11 mouse cellular contexts compared by ENCODE assay signal in the genomic region with DNA sequence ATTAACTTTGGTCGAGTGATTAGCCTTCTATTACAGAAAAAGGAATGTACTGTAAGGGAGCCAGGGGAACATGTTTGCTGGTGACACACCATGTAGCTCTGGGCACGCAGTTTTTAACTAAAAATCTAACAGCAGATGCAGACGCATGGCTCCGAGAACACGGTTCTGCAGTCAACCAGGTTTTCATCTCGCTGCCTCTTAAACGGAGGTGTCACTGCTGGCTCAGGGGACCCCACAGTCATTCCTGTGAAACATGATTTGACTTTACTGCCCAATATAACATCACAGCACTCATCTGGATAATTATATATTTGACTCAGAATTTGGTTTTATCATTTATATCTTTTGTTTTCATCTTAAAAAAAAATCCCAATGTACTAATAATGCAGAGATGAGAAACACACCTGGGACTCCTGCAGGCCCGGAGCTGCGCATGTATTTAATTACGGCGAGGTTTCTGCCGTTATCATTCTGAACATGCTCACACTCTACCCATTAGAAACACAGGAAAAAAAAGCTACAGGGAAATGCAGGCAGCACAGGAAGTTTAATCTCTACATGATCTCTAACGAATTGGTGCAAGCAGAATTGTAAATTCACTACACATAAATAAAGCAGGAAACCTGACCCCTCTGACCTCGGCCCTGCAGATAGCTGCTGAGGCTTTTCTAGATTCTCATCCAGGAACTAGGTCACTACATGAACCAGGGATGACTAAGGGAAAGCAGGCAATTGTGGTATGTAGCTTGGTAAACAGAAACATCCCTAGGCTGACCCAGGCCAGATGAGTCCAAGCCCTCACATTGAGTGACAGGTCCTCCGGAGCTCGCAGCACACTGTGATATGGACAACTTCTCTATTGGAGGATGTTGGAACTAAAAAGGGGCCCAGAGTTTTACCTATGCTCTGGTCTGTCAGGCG.
A peak's percentile ranks its signal among the peaks of the same experiment; 100 is the strongest.
DNase-seq lines count a peak whose midpoint lies in the region; ATAC-seq lines count a peak whose summit lies in the region.
"Had no signal": no experiment of that assay in that cellular context is flagged by ENCODE, and none has a peak within 500 bp of the region (broad histone marks: within the 10 kb centered on the region; RNA-seq: fewer than 3 reads in every experiment).

No protein-coding gene starts in this region.

- no peak for DNase-seq in hindbrain, embryonic 10.5 days (ENCODE audit: low spot score)
- DNase-seq in hindbrain, embryonic 11.5 days (ENCODE audit: low spot score): no peak
- DNase-seq in 3T3-L1 (ENCODE audit: low read depth, low spot score): peak; percentile 79
- peak; percentile 29 for DNase-seq in NIH3T3 (ENCODE audit: low read depth)
- no peak for DNase-seq in midbrain, embryonic 10.5 days (ENCODE audit: low spot score)
- no peak for DNase-seq in thymus, postnatal 4 days
- DNase-seq: liver, postnatal 0 days; right cerebral cortex, postnatal 4 days; thymus, adult 18-20 months had no signal

- H3K4me1 ChIP-seq in hindbrain, embryonic 10.5 days (replicated peaks): peaks cover 19% of the 10 kb centered on the region
- no peaks in the 10 kb centered on the region for H3K4me1 ChIP-seq in hindbrain, embryonic 11.5 days (replicated peaks; ENCODE audit: control insufficient read depth, insufficient read depth, low read length)
- peaks cover 17% of the 10 kb centered on the region for H3K4me1 ChIP-seq in midbrain, embryonic 10.5 days

- H3K27me3 ChIP-seq in hindbrain, embryonic 10.5 days (ENCODE audit: insufficient read depth, poor library complexity, severe bottlenecking): no peaks in the 10 kb centered on the region
- H3K27me3 ChIP-seq in hindbrain, embryonic 11.5 days (ENCODE audit: control insufficient read depth, insufficient read depth, low read length): no peaks in the 10 kb centered on the region
- no peaks in the 10 kb centered on the region for H3K27me3 ChIP-seq in midbrain, embryonic 10.5 days (ENCODE audit: low read depth, poor library complexity, severe bottlenecking)

- no peak overlapping the region for H3K9ac ChIP-seq in hindbrain, embryonic 11.5 days (ENCODE audit: low read depth, low read length)
- H3K9ac ChIP-seq: liver, postnatal 0 days had no signal

- WGBS in hindbrain, embryonic 10.5 days: 63% methylated on average over 17 of the region's 17 CpGs
- WGBS in hindbrain, embryonic 11.5 days: 60% methylated on average over 17 of the region's 17 CpGs
- WGBS in midbrain, embryonic 10.5 days: 61% methylated on average over 17 of the region's 17 CpGs

- H3K9me3 ChIP-seq in hindbrain, embryonic 10.5 days: no peaks in the 10 kb centered on the region
- H3K9me3 ChIP-seq in hindbrain, embryonic 11.5 days (ENCODE audit: control insufficient read depth, low read length): no peaks in the 10 kb centered on the region
- H3K9me3 ChIP-seq in midbrain, embryonic 10.5 days (replicated peaks): no peaks in the 10 kb centered on the region

- H3K36me3 ChIP-seq in hindbrain, embryonic 10.5 days: no peaks in the 10 kb centered on the region
- H3K36me3 ChIP-seq in hindbrain, embryonic 11.5 days (ENCODE audit: control insufficient read depth, insufficient read depth, low read length): no peaks in the 10 kb centered on the region
- H3K36me3 ChIP-seq in midbrain, embryonic 10.5 days: no peaks in the 10 kb centered on the region

- no peak overlapping the region for H3K4me3 ChIP-seq in hindbrain, embryonic 10.5 days
- H3K4me3 ChIP-seq in hindbrain, embryonic 11.5 days (ENCODE audit: low read depth, low read length): no peak overlapping the region
- H3K4me3 ChIP-seq in midbrain, embryonic 10.5 days: no peak overlapping the region

- no peak overlapping the region for H3K4me2 ChIP-seq in hindbrain, embryonic 11.5 days (replicated peaks; ENCODE audit: low read depth, low read length)

- ATAC-seq in hindbrain, embryonic 11.5 days (ENCODE audit: low FRiP score): no peak
- ATAC-seq in megakaryocyte progenitor cell, adult 5-6 weeks (replicated peaks; ENCODE audit: poor library complexity): no peak
- ATAC-seq: forebrain, embryonic 16.5 days; liver, postnatal 0 days had no signal

- H3K27ac ChIP-seq in hindbrain, embryonic 10.5 days: 0 out of 2 replicates have a peak overlapping the region, but pooled peaks have one; percentile 36
- no peak overlapping the region for H3K27ac ChIP-seq in hindbrain, embryonic 11.5 days (ENCODE audit: low read depth, low read length)
- H3K27ac ChIP-seq in midbrain, embryonic 10.5 days (replicated peaks): 0 out of 2 replicates have a peak overlapping the region, but pooled peaks have one; percentile 43

Comparison
In these comparisons a context has a peak if more than half of its experiments do, and no peak if none do; other contexts are left out.
1. DNase-seq: peak in 3T3-L1 (single experiment) and NIH3T3 (single experiment); none in hindbrain, embryonic 10.5 days (single experiment), hindbrain, embryonic 11.5 days (single experiment), midbrain, embryonic 10.5 days (single experiment) and thymus, postnatal 4 days (single experiment).